Comparison of ENCODE assay signal across 24 mouse cellular contexts in genomic region chr13:29086854-29087253, GRCm38 (mm10).
DNase-seq lines count a peak whose midpoint lies in the region; ATAC-seq lines count a peak whose summit lies in the region.
"Had no signal": no experiment of that assay in that cellular context is flagged by ENCODE, and none has a peak within 500 bp of the region (broad histone marks: within the 10 kb centered on the region; RNA-seq: fewer than 3 reads in every experiment).

No protein-coding gene starts in this region.

- no peak overlapping the region for H3K4me3 ChIP-seq in forebrain, embryonic 12.5 days (replicated peaks)
- H3K4me3 ChIP-seq in forebrain, embryonic 13.5 days = no peak overlapping the region
- H3K4me3 ChIP-seq in hindbrain, embryonic 12.5 days = no peak overlapping the region
- no peak overlapping the region for H3K4me3 ChIP-seq in hindbrain, embryonic 10.5 days
- H3K4me3 ChIP-seq in neural tube, embryonic 11.5 days (ENCODE audit: low read depth, low read length) = no peak overlapping the region
- no peak overlapping the region for H3K4me3 ChIP-seq in neural tube, embryonic 15.5 days (replicated peaks)
- H3K4me3 ChIP-seq: embryonic facial prominence, embryonic 12.5 days; embryonic facial prominence, embryonic 15.5 days; forebrain, embryonic 15.5 days; intestine, embryonic 15.5 days had no signal

- H3K9ac ChIP-seq in forebrain, embryonic 12.5 days = no peak overlapping the region
- no peak overlapping the region for H3K9ac ChIP-seq in forebrain, embryonic 13.5 days
- H3K9ac ChIP-seq in hindbrain, embryonic 12.5 days = no peak overlapping the region
- no peak overlapping the region for H3K9ac ChIP-seq in neural tube, embryonic 11.5 days (ENCODE audit: low read length)
- no peak overlapping the region for H3K9ac ChIP-seq in neural tube, embryonic 15.5 days (replicated peaks)
- H3K9ac ChIP-seq: embryonic facial prominence, embryonic 12.5 days; embryonic facial prominence, embryonic 15.5 days; forebrain, embryonic 15.5 days; intestine, embryonic 15.5 days had no signal

- no peaks in the 10 kb centered on the region for H3K4me1 ChIP-seq in forebrain, embryonic 12.5 days
- no peaks in the 10 kb centered on the region for H3K4me1 ChIP-seq in forebrain, embryonic 13.5 days
- H3K4me1 ChIP-seq in hindbrain, embryonic 12.5 days = no peaks in the 10 kb centered on the region
- no peaks in the 10 kb centered on the region for H3K4me1 ChIP-seq in hindbrain, embryonic 10.5 days (replicated peaks)
- H3K4me1 ChIP-seq in neural tube, embryonic 11.5 days (ENCODE audit: control insufficient read depth, insufficient read depth, low read length) = no peaks in the 10 kb centered on the region
- H3K4me1 ChIP-seq in neural tube, embryonic 15.5 days = no peaks in the 10 kb centered on the region
- H3K4me1 ChIP-seq: embryonic facial prominence, embryonic 12.5 days; embryonic facial prominence, embryonic 15.5 days; forebrain, embryonic 15.5 days; intestine, embryonic 15.5 days had no signal

- 58% methylated on average over 5 of the region's 5 CpGs for WGBS in forebrain, embryonic 12.5 days
- WGBS in forebrain, embryonic 13.5 days = 62% methylated on average over 5 of the region's 5 CpGs
- 52% methylated on average over 5 of the region's 5 CpGs for WGBS in hindbrain, embryonic 12.5 days
- WGBS in hindbrain, embryonic 10.5 days = 67% methylated on average over 5 of the region's 5 CpGs
- 62% methylated on average over 5 of the region's 5 CpGs for WGBS in neural tube, embryonic 11.5 days
- 41% methylated on average over 5 of the region's 5 CpGs for WGBS in neural tube, embryonic 15.5 days

- H3K36me3 ChIP-seq in forebrain, embryonic 12.5 days (replicated peaks) = no peaks in the 10 kb centered on the region
- no peaks in the 10 kb centered on the region for H3K36me3 ChIP-seq in forebrain, embryonic 13.5 days (ENCODE audit: poor library complexity, severe bottlenecking)
- H3K36me3 ChIP-seq in hindbrain, embryonic 12.5 days = no peaks in the 10 kb centered on the region
- no peaks in the 10 kb centered on the region for H3K36me3 ChIP-seq in hindbrain, embryonic 10.5 days
- H3K36me3 ChIP-seq in neural tube, embryonic 11.5 days (ENCODE audit: control insufficient read depth, insufficient read depth, low read length) = no peaks in the 10 kb centered on the region
- H3K36me3 ChIP-seq in neural tube, embryonic 15.5 days = no peaks in the 10 kb centered on the region
- H3K36me3 ChIP-seq: embryonic facial prominence, embryonic 12.5 days; embryonic facial prominence, embryonic 15.5 days; forebrain, embryonic 15.5 days; G1E; intestine, embryonic 15.5 days had no signal

- no peaks in the 10 kb centered on the region for H3K27me3 ChIP-seq in forebrain, embryonic 12.5 days
- H3K27me3 ChIP-seq in forebrain, embryonic 13.5 days = no peaks in the 10 kb centered on the region
- H3K27me3 ChIP-seq in hindbrain, embryonic 12.5 days = no peaks in the 10 kb centered on the region
- no peaks in the 10 kb centered on the region for H3K27me3 ChIP-seq in hindbrain, embryonic 10.5 days (ENCODE audit: insufficient read depth, poor library complexity, severe bottlenecking)
- H3K27me3 ChIP-seq in neural tube, embryonic 11.5 days (ENCODE audit: control insufficient read depth, insufficient read depth, low read length) = no peaks in the 10 kb centered on the region
- H3K27me3 ChIP-seq in neural tube, embryonic 15.5 days (replicated peaks) = no peaks in the 10 kb centered on the region
- H3K27me3 ChIP-seq: CH12.LX; embryonic facial prominence, embryonic 12.5 days; embryonic facial prominence, embryonic 15.5 days; forebrain, embryonic 15.5 days; intestine, embryonic 15.5 days; Patski had no signal

- H3K9me3 ChIP-seq in forebrain, embryonic 12.5 days = no peaks in the 10 kb centered on the region
- H3K9me3 ChIP-seq in forebrain, embryonic 13.5 days (replicated peaks) = no peaks in the 10 kb centered on the region
- H3K9me3 ChIP-seq in hindbrain, embryonic 12.5 days (replicated peaks) = no peaks in the 10 kb centered on the region
- no peaks in the 10 kb centered on the region for H3K9me3 ChIP-seq in hindbrain, embryonic 10.5 days
- H3K9me3 ChIP-seq in neural tube, embryonic 11.5 days (ENCODE audit: control insufficient read depth, low read length) = no peaks in the 10 kb centered on the region
- no peaks in the 10 kb centered on the region for H3K9me3 ChIP-seq in neural tube, embryonic 15.5 days (replicated peaks)
- H3K9me3 ChIP-seq: embryonic facial prominence, embryonic 15.5 days; forebrain, embryonic 15.5 days; G1E; intestine, embryonic 15.5 days had no signal

- 0 out of 2 replicates have a peak, but pooled peaks have one; percentile 61 for ATAC-seq in forebrain, embryonic 12.5 days (ENCODE audit: low FRiP score)
- no peak for ATAC-seq in forebrain, embryonic 13.5 days
- peak; percentile 66 for ATAC-seq in hindbrain, embryonic 12.5 days (ENCODE audit: low FRiP score)
- ATAC-seq in neural tube, embryonic 11.5 days (ENCODE audit: insufficient read depth, low FRiP score, low TSS enrichment) = peak; percentile 53
- ATAC-seq in neural tube, embryonic 15.5 days (ENCODE audit: low FRiP score) = no peak
- ATAC-seq: forebrain, embryonic 15.5 days; hindbrain, embryonic 16.5 days; intestine, embryonic 15.5 days; Patski had no signal

- no peak overlapping the region for H3K27ac ChIP-seq in forebrain, embryonic 12.5 days
- no peak overlapping the region for H3K27ac ChIP-seq in forebrain, embryonic 13.5 days
- H3K27ac ChIP-seq in hindbrain, embryonic 12.5 days = no peak overlapping the region
- H3K27ac ChIP-seq in hindbrain, embryonic 10.5 days = no peak overlapping the region
- H3K27ac ChIP-seq in neural tube, embryonic 11.5 days (ENCODE audit: low read depth, low read length) = no peak overlapping the region
- no peak overlapping the region for H3K27ac ChIP-seq in neural tube, embryonic 15.5 days (replicated peaks)
- H3K27ac ChIP-seq: embryonic facial prominence, embryonic 12.5 days; embryonic facial prominence, embryonic 15.5 days; forebrain, embryonic 15.5 days; intestine, embryonic 15.5 days had no signal

- no peak for DNase-seq in hindbrain, embryonic 10.5 days (ENCODE audit: low spot score)
- no peak for DNase-seq in neural tube, embryonic 11.5 days (ENCODE audit: low spot score)
- DNase-seq in kidney, adult 18-20 months = no peak
- DNase-seq: adrenal gland, postnatal 10 days; adrenal gland, postnatal 36 days; B cell, adult 2 months; cerebellum, adult 11 months; cerebellum, adult 2 months; cerebellum, adult 9-11 months; cerebellum, postnatal 25 days; gastrocnemius, postnatal 25 days; heart, adult 18-20 months had no signal

- no peak overlapping the region for H3K4me2 ChIP-seq in forebrain, embryonic 12.5 days
- no peak overlapping the region for H3K4me2 ChIP-seq in forebrain, embryonic 13.5 days
- H3K4me2 ChIP-seq in hindbrain, embryonic 12.5 days (replicated peaks) = no peak overlapping the region
- H3K4me2 ChIP-seq in neural tube, embryonic 11.5 days (ENCODE audit: low read depth) = no peak overlapping the region
- no peak overlapping the region for H3K4me2 ChIP-seq in neural tube, embryonic 15.5 days
- H3K4me2 ChIP-seq: embryonic facial prominence, embryonic 12.5 days; embryonic facial prominence, embryonic 15.5 days; forebrain, embryonic 15.5 days; intestine, embryonic 15.5 days had no signal

Comparison
In these comparisons a context has a peak if more than half of its experiments do, and no peak if none do; other contexts are left out.
1. ATAC-seq: peak in forebrain, embryonic 12.5 days (single experiment), hindbrain, embryonic 12.5 days (single experiment) and neural tube, embryonic 11.5 days (single experiment); none in forebrain, embryonic 13.5 days (single experiment) and neural tube, embryonic 15.5 days (single experiment).